Mouse (Mus musculus) heart, embryonic 11.5 days (tissue): ENCODE measurements at regions not wholly inside any gene's neighbourhood (a gene's known extent, or its start where the extent isn't known, plus 50 kb on each side); places are given as distances from the start of the nearest gene placed in this dataset.

Experiments
- ATAC-seq: fragments of 200-750 bp; cut with Nextera tagmentation; replicated peaks from 2 replicates; pipeline ENCODE4 v1.8.0; 2017; ENCODE audit warnings: moderate library complexity; ENCODE audit not compliant: insufficient number of reproducible peaks, low FRiP score, low TSS enrichment
- H3K27ac ChIP-seq: fragments of 300-500 bp; sonication (generic); 2 replicates; pipeline ENCODE4 v1.5.1; 2014; ENCODE audit warnings: mild to moderate bottlenecking, low read depth, low read length
- H3K27me3 ChIP-seq: fragments of 300-500 bp; sonication (generic); 2 replicates; pipeline ENCODE4 v1.6.1; 2014; ENCODE audit warnings: mild to moderate bottlenecking, low read length, mixed read lengths; ENCODE audit not compliant: control insufficient read depth, insufficient read depth
- H3K36me3 ChIP-seq: fragments of 300-500 bp; sonication (generic); 2 replicates; pipeline ENCODE4 v1.6.1; 2014; ENCODE audit warnings: mild to moderate bottlenecking, low read length, moderate library complexity, mixed read lengths; ENCODE audit not compliant: control insufficient read depth, insufficient read depth
- H3K4me1 ChIP-seq: fragments of 300-500 bp; sonication (generic); 2 replicates; pipeline ENCODE4 v1.6.1; 2014; ENCODE audit warnings: low read length; ENCODE audit not compliant: control insufficient read depth, insufficient read depth
- H3K4me2 ChIP-seq: fragments of 300-500 bp; sonication (generic); 2 replicates; pipeline ENCODE4 v1.6.1; 2014; ENCODE audit warnings: mild to moderate bottlenecking, moderate library complexity
- H3K4me3 ChIP-seq: fragments of 300-500 bp; sonication (generic); 2 replicates; pipeline ENCODE4 v1.5.1; 2014; ENCODE audit warnings: low read depth, low read length
- H3K9ac ChIP-seq: fragments of 300-500 bp; sonication (generic); 2 replicates; pipeline ENCODE4 v1.6.1; 2014; ENCODE audit warnings: mild to moderate bottlenecking, low read depth, low read length, moderate library complexity
- H3K9me3 ChIP-seq: fragments of 300-500 bp; sonication (generic); replicated peaks from 2 replicates; pipeline ENCODE4 v1.6.1; 2016; ENCODE audit warnings: low read length; ENCODE audit not compliant: control insufficient read depth
- WGBS: fragments of 180-500 bp; shearing (Covaris S2); extraction: QIAGEN DNeasy Blood & Tissue Kit; methylation state at CpG from one replicate; pipeline ENCODE4 v1.1.7; 2014; ENCODE audit not compliant: insufficient replicate concordance; 5-methylcytosine and 5-hydroxymethylcytosine counted together

DNA sequence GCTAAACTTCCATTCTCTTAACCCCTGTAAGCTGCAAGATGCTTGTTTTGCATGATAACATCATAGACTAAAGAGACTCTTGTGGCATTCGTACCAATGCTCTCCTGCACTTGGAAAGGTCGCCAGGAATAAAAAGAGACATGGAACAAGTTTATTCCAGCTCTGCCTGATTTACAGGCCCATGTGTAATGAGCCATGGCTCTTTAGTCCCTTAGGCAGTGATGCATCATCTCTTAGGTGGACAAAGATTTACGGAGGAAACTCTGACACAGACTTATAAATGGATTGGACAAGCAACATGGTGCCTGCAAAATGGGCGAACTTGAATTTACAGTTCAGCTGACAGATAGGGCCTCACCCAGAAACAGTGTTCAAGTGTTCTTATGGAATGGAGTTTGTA, 288.7 kb upstream of the BB014433 start:
- no peak for ATAC-seq
- H3K4me2 ChIP-seq, result no peak overlapping the region
- H3K27me3 ChIP-seq, result no peaks in the 10 kb centered on the region
- no peak overlapping the region for H3K4me3 ChIP-seq
- H3K4me1 ChIP-seq, result no peaks in the 10 kb centered on the region
- H3K9ac ChIP-seq, result no peak overlapping the region
- H3K27ac ChIP-seq, result no peak overlapping the region
- H3K9me3 ChIP-seq, result no peaks in the 10 kb centered on the region
- 77% methylated on average over 4 of the region's 4 CpGs for WGBS
- no peaks in the 10 kb centered on the region for H3K36me3 ChIP-seq

DNA sequence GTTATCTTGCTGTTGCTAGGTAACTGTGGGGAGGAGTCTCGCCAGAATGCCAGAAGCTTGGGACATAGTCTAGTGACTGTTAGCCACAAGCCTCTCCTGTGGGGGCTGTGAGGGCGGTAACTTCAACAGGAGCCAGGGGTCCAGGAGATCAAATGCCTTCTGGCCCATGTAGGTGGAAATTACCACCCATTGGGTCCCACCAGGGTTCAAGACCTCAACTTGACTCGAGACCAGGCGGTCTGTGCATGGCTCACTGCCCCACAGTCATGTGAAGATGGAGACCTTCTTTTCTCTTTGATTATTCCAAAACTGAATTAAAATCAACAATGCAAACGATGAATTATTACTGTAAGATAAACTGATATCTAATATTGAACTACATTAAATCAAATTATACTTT, 281.4 kb upstream of the BB014433 start:
- Histone ChIP-seq H3K27me3 (no peaks in the 10 kb centered on the region), H3K27ac (no peak overlapping the region)
- ATAC-seq, result no peak

DNA sequence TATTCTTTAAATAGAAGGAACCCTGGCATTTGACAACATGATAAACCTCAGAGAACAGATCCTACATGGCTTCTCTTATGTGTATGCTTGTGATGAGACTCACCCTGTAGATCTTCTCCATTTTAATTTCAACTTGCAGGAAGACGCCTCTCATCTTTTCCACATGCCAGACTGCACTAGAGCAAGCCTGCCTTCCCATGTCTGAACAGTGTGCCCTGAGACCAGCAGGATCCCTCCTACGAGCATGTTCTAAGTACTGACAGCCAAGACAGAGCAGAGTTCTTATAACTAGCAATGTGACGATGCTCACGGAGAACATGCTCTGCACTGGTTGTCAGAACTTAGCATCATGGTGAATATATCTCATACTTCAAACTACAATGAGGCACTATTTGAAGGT, 277.5 kb upstream of the BB014433 start:
- Histone ChIP-seq H3K27ac (no peak overlapping the region), H3K4me1 (no peaks in the 10 kb centered on the region), H3K4me2 (no peak overlapping the region), H3K9ac (no peak overlapping the region), H3K4me3 (no peak overlapping the region), H3K9me3 (no peaks in the 10 kb centered on the region), H3K36me3 (no peaks in the 10 kb centered on the region), H3K27me3 (no peaks in the 10 kb centered on the region)
- no peak for ATAC-seq
- whole genome bisulfite sequencing, result 68% methylated on average over 4 of the region's 4 CpGs

More for the DNA sequence above, 281.4 kb upstream of the BB014433 start:
- no peak overlapping the region for H3K4me3 ChIP-seq
- H3K9me3 ChIP-seq, result no peaks in the 10 kb centered on the region
- H3K4me2 ChIP-seq, result no peak overlapping the region
- no peaks in the 10 kb centered on the region for H3K36me3 ChIP-seq
- 25% methylated on average over 5 of the region's 5 CpGs for WGBS
- no peak overlapping the region for H3K9ac ChIP-seq
- H3K4me1 ChIP-seq, result no peaks in the 10 kb centered on the region

GRCm38 (mm10) chr8:15318082-15318816, 272.4 kb upstream of the BB014433 start:
- H3K27me3 ChIP-seq, result no peaks in the 10 kb centered on the region
- H3K4me2 ChIP-seq, result no peak overlapping the region
- no peak overlapping the region for H3K9ac ChIP-seq
- H3K36me3 ChIP-seq, result no peaks in the 10 kb centered on the region
- H3K4me1 ChIP-seq, result no peaks in the 10 kb centered on the region
- H3K4me3 ChIP-seq, result no peak overlapping the region
- no peaks in the 10 kb centered on the region for H3K9me3 ChIP-seq
- H3K27ac ChIP-seq, result no peak overlapping the region
- WGBS, result 81% methylated on average over 16 of the region's 16 CpGs
- ATAC-seq, result no peak

DNA sequence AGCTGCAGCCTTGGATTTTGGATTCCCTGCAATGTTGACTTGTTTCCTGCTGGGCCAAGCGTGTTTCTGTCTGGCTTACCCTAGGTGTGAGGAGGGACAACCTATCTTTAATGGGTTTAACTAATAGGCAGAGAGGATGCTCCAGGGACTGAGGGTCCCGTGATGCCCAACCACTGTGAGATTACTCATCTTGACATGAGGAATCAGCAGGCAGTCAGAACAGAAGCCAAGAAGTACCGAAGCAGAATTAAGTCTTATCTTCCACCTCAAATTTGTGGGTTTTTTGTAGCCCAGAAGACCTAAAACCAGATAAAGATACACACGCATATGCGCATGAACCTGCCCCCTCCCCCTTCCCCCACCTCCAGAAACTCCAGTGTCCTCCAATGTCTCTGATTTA, 267.6 kb upstream of the BB014433 start:
- H3K36me3 ChIP-seq, result no peaks in the 10 kb centered on the region
- ATAC-seq, result no peak
- no peaks in the 10 kb centered on the region for H3K9me3 ChIP-seq
- H3K4me3 ChIP-seq, result no peak overlapping the region
- 52% methylated on average over 5 of the region's 5 CpGs for WGBS
- no peak overlapping the region for H3K4me2 ChIP-seq
- no peaks in the 10 kb centered on the region for H3K4me1 ChIP-seq
- no peak overlapping the region for H3K9ac ChIP-seq
- no peak overlapping the region for H3K27ac ChIP-seq
- no peaks in the 10 kb centered on the region for H3K27me3 ChIP-seq

- ATAC-seq, result no peak
- Histone ChIP-seq H3K27ac (no peak overlapping the region), H3K9me3 (no peaks in the 10 kb centered on the region), H3K36me3 (no peaks in the 10 kb centered on the region), H3K4me3 (no peak overlapping the region), H3K4me1 (no peaks in the 10 kb centered on the region), H3K9ac (no peak overlapping the region), H3K4me2 (no peak overlapping the region), H3K27me3 (no peaks in the 10 kb centered on the region)
- 80% methylated on average over 4 of the region's 4 CpGs for WGBS
Observed at GRCm38 (mm10) chr8:15311509-15311908, 265.6 kb upstream of the BB014433 start.

DNA sequence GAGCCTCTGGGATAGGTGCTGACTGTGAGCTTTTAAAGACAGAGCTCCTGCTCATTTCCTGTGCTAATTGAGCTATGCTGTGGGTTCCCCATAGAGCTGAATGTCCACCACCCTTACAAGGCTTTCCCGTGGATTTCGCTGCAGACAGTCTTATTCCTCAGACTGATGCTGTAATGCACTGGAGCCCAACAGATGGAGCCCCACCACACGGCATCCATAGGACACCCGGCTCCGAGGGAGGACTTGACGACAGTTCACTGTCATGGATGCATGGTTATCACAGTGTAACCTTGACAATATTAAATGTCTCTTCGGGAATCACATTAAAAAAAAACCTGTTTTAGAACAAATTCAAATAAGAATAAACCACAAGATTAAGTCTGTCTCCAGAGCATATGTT, 265.2 kb upstream of the BB014433 start:
- no peaks in the 10 kb centered on the region for H3K4me1 ChIP-seq
- no peaks in the 10 kb centered on the region for H3K27me3 ChIP-seq
- WGBS, result 61% methylated on average over 7 of the region's 7 CpGs
- no peak for ATAC-seq
- H3K27ac ChIP-seq, result no peak overlapping the region
- H3K9ac ChIP-seq, result no peak overlapping the region
- no peak overlapping the region for H3K4me2 ChIP-seq
- no peaks in the 10 kb centered on the region for H3K36me3 ChIP-seq
- H3K4me3 ChIP-seq, result no peak overlapping the region
- H3K9me3 ChIP-seq, result no peaks in the 10 kb centered on the region

- Histone ChIP-seq H3K36me3 (no peaks in the 10 kb centered on the region), H3K27ac (no peak overlapping the region), H3K4me2 (no peak overlapping the region), H3K9me3 (no peaks in the 10 kb centered on the region), H3K9ac (no peak overlapping the region), H3K4me3 (no peak overlapping the region), H3K4me1 (no peaks in the 10 kb centered on the region), H3K27me3 (no peaks in the 10 kb centered on the region)
- 64% methylated on average over 2 of the region's 2 CpGs for WGBS
- no peak for ATAC-seq
Observed at GRCm38 (mm10) chr8:15304143-15304677, 258.3 kb upstream of the BB014433 start.

DNA sequence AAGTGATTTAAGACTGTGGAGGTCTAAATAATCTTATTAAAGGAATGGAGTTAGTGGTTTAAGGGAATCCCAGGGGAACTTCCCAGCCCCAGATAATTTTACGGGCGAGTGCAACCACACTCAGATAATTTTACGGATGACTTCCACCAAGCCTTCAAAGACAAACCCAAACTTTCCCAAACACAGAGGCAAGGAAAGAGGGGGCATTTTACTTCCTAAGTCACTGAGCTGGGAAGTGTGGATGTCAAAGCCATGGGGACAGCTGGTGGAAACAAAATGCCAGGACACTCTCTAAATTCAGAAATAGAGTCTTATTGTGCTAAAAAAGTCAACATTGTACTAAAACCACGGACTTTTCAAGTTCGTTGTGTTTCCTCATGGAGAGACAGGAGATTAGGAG, 227.9 kb upstream of the BB014433 start:
- no peaks in the 10 kb centered on the region for H3K27me3 ChIP-seq
- no peaks in the 10 kb centered on the region for H3K36me3 ChIP-seq
- 47% methylated on average over 5 of the region's 5 CpGs for WGBS
- H3K27ac ChIP-seq, result no peak overlapping the region
- no peak overlapping the region for H3K4me2 ChIP-seq
- H3K4me3 ChIP-seq, result no peak overlapping the region
- H3K4me1 ChIP-seq, result no peaks in the 10 kb centered on the region
- H3K9ac ChIP-seq, result no peak overlapping the region
- no peaks in the 10 kb centered on the region for H3K9me3 ChIP-seq
- ATAC-seq, result no peak
